Mouse (Mus musculus) lung, postnatal 0 days (tissue): ENCODE results near the gene Rps25.

ENCODE experiments used
- CTCF ChIP-seq: IDR thresholded peaks from 2 replicates; pipeline ENCODE4 v1.5.1; 2016; ENCODE audit warnings: antibody characterized with exemption, mild to moderate bottlenecking
- EP300 ChIP-seq: IDR thresholded peaks from 2 replicates; pipeline ENCODE4 v1.6.1; 2016; ENCODE audit warnings: antibody characterized with exemption, mild to moderate bottlenecking, control low read depth

DNA sequence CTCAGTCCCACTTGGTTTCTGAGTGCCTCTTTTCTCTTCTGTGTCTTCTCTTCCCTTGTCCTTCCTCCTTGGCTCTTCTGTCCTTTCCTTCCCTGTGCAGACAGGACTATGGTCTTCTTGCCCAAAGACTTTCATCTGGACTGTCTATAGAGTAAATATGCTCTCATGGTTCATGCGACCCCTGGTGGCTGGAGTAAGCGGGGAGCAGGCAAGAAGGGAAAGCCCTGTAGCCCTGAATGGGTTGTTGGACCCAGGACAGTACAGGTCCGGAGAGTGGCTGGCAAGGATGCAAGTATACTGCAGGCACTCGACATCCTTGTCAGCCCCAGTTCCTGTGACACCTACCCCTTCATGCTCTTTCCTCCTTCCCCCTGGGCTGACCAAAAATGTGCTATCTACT lies 15.5 kb upstream of the Rps25 start:
- TF ChIP-seq CTCF (peak; percentile 91), EP300 (no peak)
